Mouse (Mus musculus) ovary, adult 18-20 months (tissue): ENCODE results near the gene Txndc16.

ENCODE experiments used
- DNase-seq: peaks from one replicate; pipeline ENCODE4 v3.0.0; 2022; ENCODE audit warnings: low spot score, mixed read lengths

Gene Txndc16

GRCm38 (mm10) chr14:45153258-45153657, 66.9 kb downstream of the Txndc16 start:
- no peak for DNase-seq

GRCm38 (mm10) chr14:45142511-45142910, 77.6 kb downstream of the Txndc16 start:
- DNase-seq = no peak

GRCm38 (mm10) chr14:45140344-45141080, 79.6 kb downstream of the Txndc16 start:
- no peak for DNase-seq

- DNase-seq = no peak
Observed at GRCm38 (mm10) chr14:45135961-45136360, 84.2 kb downstream of the Txndc16 start.

DNA sequence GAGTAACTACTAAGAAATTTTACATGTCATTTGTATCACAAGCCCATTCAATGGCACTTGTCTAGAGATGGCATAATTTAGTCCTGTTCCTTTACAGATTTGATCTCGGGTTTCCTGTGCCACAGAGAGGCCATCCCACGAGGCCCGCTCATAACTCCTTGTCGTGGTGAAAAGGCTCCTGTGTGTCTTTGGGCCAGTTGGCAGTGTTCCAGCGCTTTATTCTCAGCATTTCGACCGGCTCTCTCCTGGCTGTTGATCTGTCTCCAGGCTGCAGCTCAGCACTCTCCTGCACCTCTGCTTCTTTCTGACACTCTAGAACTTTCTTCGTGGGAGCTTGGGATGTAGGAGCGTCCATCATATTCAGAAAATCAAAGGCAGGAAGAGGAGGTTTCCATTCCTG, 84.6 kb downstream of the Txndc16 start:
- no peak for DNase-seq

- DNase-seq = no peak
Observed at GRCm38 (mm10) chr14:45118359-45118758, 101.8 kb downstream of the Txndc16 start.

- DNase-seq = no peak
Observed at GRCm38 (mm10) chr14:45102201-45102600, 117.9 kb downstream of the Txndc16 start.

DNA sequence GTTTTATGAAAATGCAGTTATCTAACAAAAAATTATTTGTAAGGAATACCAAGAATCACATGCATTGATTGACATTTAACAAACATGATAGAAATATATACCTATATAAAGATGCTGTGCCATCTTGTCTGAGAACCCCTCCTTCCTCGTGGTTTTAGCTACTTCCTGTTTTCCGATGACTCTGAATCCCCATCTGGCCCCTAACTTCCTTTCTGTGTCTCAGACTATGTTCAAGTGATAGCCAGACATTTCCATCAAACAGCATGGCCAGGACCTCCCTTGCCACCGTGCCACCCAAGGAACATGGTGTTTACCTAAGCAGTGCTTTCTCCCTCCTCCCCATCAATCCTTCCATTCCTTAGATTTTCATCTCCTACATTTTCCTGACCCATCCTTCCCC, 127.8 kb downstream of the Txndc16 start:
- no peak for DNase-seq

- DNase-seq = no peak
Observed at GRCm38 (mm10) chr14:45090011-45090410, 130.1 kb downstream of the Txndc16 start.

- no peak for DNase-seq
Observed at GRCm38 (mm10) chr14:45085651-45086425, 134.3 kb downstream of the Txndc16 start.

DNA sequence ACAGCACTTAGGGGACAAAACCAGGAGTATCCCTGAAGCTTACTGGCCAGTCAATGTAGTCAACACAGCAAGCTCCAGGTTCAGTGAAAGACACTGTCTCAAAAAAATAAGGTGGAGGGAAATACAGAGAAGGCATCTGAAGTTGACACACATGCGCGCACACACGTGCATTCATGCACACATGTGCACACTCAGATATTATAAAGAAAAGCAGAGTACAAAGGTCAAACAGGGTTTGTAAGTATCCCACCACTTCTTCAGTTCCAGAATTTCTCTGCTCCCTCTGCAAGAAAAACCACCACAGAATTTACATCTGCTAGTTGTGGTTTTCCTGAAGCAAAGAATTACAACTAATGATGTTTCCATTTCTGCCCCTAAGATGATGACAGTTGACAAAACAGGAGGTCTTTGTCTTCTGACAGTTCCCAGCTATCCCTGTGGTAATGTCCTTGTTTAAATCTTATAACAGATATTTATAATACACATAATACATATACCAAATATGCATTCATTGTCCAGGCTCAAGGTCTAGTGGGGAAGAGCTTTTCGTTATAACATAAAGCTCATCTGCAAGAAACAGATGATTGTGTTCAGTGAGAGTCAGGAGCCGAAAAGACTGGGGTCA, 135.4 kb downstream of the Txndc16 start:
- no peak for DNase-seq

- DNase-seq = no peak
Observed at GRCm38 (mm10) chr14:45083540-45083939, 136.6 kb downstream of the Txndc16 start.
